Mouse (Mus musculus): ENCODE measurements around the gene Dnajc17.

The Dnajc17 gene

GRCm38 (mm10) chr2:119208344-119209175 lies at the start of gene Dnajc17, which contains the start of gene Zfyve19:
Gene Dnajc17, minus strand, starts transcription at chr2:119208795.
Gene Zfyve19, plus strand, starts transcription at chr2:119208617.
- peak; percentile 97 to 98 for DNase-seq

- no peak for DNase-seq
These were observed 46.4 kb upstream of the Dnajc17 start for GRCm38 (mm10) chr2:119254976-119255375.

GRCm38 (mm10) chr2:119250826-119251478 lies 42.4 kb upstream of the Dnajc17 start:
- peak; percentile 90 to 96 for DNase-seq

GRCm38 (mm10) chr2:119250377-119250776 lies 41.8 kb upstream of the Dnajc17 start:
- no peak for DNase-seq

- peak; percentile 46 to 52 for DNase-seq
These were observed 41.0 kb upstream of the Dnajc17 start for GRCm38 (mm10) chr2:119249592-119250061.

GRCm38 (mm10) chr2:119247904-119248303 lies 39.3 kb upstream of the Dnajc17 start:
- no peak for DNase-seq

- no peak for DNase-seq
These were observed 36.7 kb upstream of the Dnajc17 start for GRCm38 (mm10) chr2:119245246-119245645.

GRCm38 (mm10) chr2:119242548-119242947 lies 34.0 kb upstream of the Dnajc17 start:
- DNase-seq: peak; percentile 63 to 83

GRCm38 (mm10) chr2:119240819-119241186 lies 32.2 kb upstream of the Dnajc17 start:
- no peak for DNase-seq

GRCm38 (mm10) chr2:119240075-119240818 lies 31.7 kb upstream of the Dnajc17 start:
- peak in 1 of 2 experiments; percentile 27 for DNase-seq

GRCm38 (mm10) chr2:119238671-119239070 lies 30.1 kb upstream of the Dnajc17 start:
- peak; percentile 54 to 64 for DNase-seq

- DNase-seq: peak in 1 of 2 experiments; percentile 62
These were observed 29.3 kb upstream of the Dnajc17 start for GRCm38 (mm10) chr2:119237871-119238220.

- peak; percentile 78 to 87 for DNase-seq
These were observed 28.7 kb upstream of the Dnajc17 start, which contains the start of gene Spint1 for GRCm38 (mm10) chr2:119237210-119237870. Gene Spint1, plus strand, starts transcription at chr2:119237362.

- DNase-seq: no peak
These were observed 28.2 kb upstream of the Dnajc17 start for GRCm38 (mm10) chr2:119236682-119237209.

GRCm38 (mm10) chr2:119229775-119230704 lies 21.4 kb upstream of the Dnajc17 start, which contains the start of gene Ppp1r14d:
Gene Ppp1r14d, minus strand, starts transcription at chr2:119229906.
- DNase-seq: peak; percentile 64 to 70

- no peak for DNase-seq
These were observed 547 bp upstream of the Dnajc17 start for GRCm38 (mm10) chr2:119209176-119209507.

GRCm38 (mm10) chr2:119207961-119208343 lies 643 bp downstream of the Dnajc17 start:
- no peak for DNase-seq

GRCm38 (mm10) chr2:119203871-119204460 lies 4.6 kb downstream of the Dnajc17 start:
- peak in 1 of 2 experiments; percentile 17 for DNase-seq

GRCm38 (mm10) chr2:119202914-119203453 lies 5.6 kb downstream of the Dnajc17 start:
- DNase-seq: peak in 1 of 2 experiments; percentile 61

GRCm38 (mm10) chr2:119198934-119199333 lies 9.7 kb downstream of the Dnajc17 start:
- no peak for DNase-seq

All from kidney, postnatal 36 days (tissue).